Mouse (Mus musculus): ENCODE data around the gene Best2.

Gene Best2

DNA sequence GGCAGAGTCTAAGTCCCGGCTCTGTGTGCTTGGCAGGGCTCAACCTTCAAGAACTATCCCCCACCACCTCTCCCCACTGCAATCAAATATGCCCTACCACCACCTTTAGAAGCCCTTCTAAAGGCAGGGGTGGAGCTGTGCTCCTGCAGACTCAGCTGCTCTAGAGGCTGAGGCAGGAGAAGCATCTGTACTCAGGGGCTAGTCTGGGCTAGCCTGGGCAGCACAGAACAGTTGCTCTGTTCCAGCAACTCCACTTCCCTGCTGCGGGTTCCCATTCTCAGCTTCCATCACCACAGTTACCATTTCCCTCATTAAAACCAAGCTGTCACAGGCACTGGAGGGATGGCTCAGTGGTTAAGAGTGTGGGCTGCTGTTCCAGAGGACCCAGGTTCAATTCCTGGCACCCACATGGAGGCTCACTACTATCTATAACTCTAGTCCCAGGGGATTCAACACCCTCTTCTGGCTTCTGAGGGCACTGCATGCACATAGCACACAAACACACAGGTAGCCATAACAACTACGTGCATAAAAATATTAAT lies 7.3 kb upstream of the Best2 start:
- DNase-seq (ENCODE audit: low read depth): no peak

- no peak for DNase-seq (ENCODE audit: low read depth)
Observed at GRCm38 (mm10) chr8:85017209-85017608, 2.9 kb upstream of the Best2 start.

DNA sequence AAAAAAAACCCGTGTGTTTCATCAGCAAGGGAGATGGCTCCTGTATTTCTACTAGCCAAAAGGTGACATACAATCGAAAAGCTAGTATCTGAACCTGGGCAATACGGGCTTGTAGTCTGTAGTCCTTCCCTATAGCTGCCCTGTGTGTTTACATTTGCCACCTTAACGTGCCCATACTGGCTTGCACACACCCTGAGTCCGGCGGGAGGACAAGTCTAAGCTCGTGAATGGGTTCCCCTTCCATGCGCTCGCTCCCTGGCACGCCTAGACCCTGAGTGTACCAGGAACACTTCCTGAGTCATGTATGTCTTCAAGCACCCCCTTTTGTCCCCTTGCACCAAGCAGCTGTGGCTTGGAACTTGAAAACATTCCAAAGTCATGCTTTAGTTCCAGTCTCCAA lies 2.4 kb upstream of the Best2 start:
- DNase-seq (ENCODE audit: low read depth): no peak

DNA sequence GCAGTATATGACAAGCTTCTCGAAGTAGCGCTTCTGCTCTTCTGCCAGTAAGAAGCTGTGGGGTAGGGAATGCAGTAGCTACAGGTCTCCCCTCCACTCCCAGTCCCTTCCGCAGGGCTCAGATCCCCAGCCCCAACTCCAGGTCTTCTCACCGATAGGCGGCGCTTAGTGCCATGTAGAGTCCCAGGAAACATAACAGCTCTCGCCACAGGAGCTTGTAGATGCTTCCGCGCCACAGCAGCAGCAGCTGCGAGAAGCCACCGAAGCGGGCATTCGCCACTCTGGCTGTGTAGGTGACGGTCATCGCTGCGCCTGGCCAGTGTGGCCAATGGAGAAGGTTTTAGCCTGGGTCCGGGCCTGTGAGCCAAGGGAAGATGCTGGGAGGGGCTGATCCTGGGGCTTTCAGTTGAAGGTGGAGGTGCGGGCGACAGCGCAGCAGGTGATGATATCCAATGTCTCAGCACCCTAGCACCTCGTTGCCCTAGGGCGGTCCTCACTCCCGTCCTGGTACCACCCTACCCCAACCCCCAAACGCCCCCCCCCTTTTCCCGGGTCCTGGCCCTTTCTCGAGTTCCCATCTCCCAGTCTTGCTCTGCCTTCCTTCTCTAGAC lies 996 bp downstream of the Best2 start:
- DNase-seq (ENCODE audit: low read depth): no peak

GRCm38 (mm10) chr8:85011242-85011641 lies 3.1 kb downstream of the Best2 start:
- no peak for DNase-seq (ENCODE audit: low read depth)

GRCm38 (mm10) chr8:85007686-85008085 lies 6.6 kb downstream of the Best2 start:
- no peak for DNase-seq (ENCODE audit: low read depth)

DNA sequence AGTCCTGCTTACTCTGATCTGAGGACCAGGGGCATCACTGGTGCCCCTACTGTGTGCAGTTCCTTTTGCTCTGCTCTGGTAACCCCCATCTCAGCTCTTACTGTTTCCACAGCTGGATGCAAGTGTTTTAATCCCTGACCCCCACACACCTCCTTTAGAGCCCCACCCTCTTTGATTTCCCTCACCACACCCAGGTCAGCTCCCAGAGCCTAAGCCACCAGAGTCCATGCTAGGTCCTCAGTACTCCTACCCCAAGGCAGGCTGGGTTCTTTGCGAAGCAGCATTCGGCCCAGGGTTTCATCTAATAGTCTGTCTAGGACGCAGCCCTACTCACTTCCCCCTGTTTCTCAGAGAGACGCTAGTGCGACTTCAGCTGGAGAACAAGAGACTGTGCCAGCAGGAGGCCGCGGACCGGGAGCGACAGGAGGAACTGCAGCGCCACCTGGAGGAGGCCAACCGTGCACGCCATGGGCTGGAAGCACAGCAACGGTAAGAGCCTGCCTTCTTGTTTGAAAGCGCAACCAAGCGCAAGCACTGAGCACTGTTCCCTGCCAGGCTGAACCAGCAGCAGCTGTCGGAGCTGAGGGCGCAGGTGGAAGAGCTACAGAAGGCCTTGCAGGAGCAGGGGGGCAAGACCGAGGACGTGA lies 16.6 kb downstream of the Best2 start:
- no peak for DNase-seq (ENCODE audit: low read depth)

- DNase-seq (ENCODE audit: low read depth): no peak
Observed at GRCm38 (mm10) chr8:84996978-84997377, 17.4 kb downstream of the Best2 start.

GRCm38 (mm10) chr8:84995680-84996079 lies 18.7 kb downstream of the Best2 start:
- no peak for DNase-seq (ENCODE audit: low read depth)

DNA sequence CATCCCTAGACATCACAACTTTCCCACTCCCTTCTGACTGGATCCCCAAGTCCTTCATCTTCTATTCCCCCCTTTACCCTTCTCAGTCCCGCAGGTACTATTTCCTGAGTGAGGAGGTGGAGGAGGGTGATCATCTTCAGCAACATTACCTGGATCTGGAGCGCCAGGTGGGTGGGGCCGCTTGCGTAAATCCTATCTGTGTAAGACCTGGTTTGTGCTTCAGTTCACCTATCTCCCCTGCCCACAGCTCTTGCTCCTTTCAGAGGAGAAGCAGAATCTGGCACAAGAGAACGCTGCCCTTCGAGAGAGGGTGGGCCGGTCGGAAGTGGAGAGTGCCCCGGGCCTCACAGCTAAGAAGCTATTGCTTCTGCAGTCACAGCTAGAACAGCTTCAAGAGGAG lies 20.0 kb downstream of the Best2 start:
- no peak for DNase-seq (ENCODE audit: low read depth)

GRCm38 (mm10) chr8:84990836-84991235 lies 23.5 kb downstream of the Best2 start:
- DNase-seq (ENCODE audit: low read depth): no peak

- DNase-seq (ENCODE audit: low read depth): peak; percentile 97
Observed at GRCm38 (mm10) chr8:84990349-84990748, 24.0 kb downstream of the Best2 start, which contains the start of gene Hook2. Gene Hook2, plus strand, starts transcription at chr8:84990603.

DNA sequence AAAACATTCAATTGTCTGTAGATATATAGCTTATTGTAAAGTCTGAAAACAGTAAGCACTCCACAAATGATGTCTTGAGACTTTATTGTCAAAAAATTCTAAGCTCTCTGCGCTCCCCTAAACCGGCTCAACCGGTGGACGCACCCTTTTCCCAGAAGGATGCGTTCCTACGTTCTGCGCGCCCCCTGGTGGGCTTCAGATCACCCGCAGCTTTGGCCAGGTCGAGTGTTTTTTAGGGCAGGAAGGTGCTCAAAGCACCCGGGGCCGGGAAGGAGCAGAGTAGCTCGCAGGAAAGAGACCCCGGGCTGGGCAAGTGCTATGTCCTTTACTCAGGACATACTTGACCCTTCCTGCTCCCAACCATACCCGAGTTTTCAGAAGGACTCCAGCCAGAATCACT lies 24.5 kb downstream of the Best2 start:
- no peak for DNase-seq (ENCODE audit: low read depth)

DNA sequence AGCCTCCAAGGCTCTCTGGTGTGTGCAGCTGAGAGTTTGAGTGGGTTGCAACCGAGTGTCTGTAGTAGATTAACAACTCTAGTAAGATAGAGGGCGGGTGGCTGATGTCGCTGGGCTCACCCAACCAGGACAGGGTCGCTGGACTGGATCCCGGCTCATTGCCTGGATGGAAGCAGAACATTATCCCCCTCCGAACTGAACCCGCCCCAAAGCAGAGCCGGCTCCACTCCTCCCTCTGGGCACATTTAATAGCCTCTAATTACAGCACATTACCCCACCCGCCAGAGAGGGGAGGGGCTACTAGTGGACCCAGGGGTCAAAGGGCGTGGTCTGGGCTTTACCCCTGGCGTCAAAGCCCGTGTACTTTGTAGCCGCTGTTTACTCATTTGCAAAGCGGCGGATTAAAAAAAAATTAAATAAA lies 25.0 kb downstream of the Best2 start:
- DNase-seq (ENCODE audit: low read depth): no peak

- no peak for DNase-seq (ENCODE audit: low read depth)
Observed at GRCm38 (mm10) chr8:84987903-84988302, 26.4 kb downstream of the Best2 start.

GRCm38 (mm10) chr8:84987388-84987787 lies 26.9 kb downstream of the Best2 start:
- DNase-seq (ENCODE audit: low read depth): no peak

- no peak for DNase-seq (ENCODE audit: low read depth)
Observed at GRCm38 (mm10) chr8:84986379-84986945, 27.9 kb downstream of the Best2 start.

GRCm38 (mm10) chr8:84985684-84986378 lies 28.5 kb downstream of the Best2 start:
- DNase-seq (ENCODE audit: low read depth): no peak

- DNase-seq (ENCODE audit: low read depth): no peak
Observed at GRCm38 (mm10) chr8:84985049-84985683, 29.2 kb downstream of the Best2 start.

GRCm38 (mm10) chr8:84984294-84985048 lies 29.9 kb downstream of the Best2 start:
- no peak for DNase-seq (ENCODE audit: low read depth)

DNA sequence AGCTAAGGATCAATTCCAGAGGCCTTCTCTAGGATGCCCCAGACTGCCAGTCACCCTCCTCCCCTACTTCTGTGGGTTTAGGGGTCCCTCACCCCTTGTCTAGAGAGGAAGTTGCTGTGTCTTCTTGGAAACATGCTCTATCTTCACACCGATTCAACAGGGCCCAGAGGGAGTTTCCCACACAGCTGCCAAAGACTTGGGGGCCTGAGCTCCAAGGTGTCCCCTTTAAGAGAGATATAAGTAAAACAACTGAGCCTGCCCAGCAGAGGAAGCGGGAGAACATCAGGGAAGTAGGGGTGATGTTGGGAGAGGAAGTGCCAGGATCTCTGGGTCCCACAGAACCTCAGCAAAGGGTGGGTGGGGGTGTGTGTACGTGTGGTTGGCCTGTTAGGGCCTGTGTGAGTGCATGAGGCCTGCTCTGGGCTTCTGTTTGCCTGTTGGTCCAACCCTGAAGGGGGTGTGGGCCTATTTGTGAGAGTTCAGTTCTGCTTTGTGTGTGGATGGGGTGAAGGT lies 31.8 kb downstream of the Best2 start:
- DNase-seq (ENCODE audit: low read depth): no peak
